Mouse (Mus musculus): ENCODE measurements at regions not wholly inside any gene's neighbourhood (a gene's known extent, or its start where the extent isn't known, plus 50 kb on each side); places are given as distances from the start of the nearest gene placed in this dataset.

DNA sequence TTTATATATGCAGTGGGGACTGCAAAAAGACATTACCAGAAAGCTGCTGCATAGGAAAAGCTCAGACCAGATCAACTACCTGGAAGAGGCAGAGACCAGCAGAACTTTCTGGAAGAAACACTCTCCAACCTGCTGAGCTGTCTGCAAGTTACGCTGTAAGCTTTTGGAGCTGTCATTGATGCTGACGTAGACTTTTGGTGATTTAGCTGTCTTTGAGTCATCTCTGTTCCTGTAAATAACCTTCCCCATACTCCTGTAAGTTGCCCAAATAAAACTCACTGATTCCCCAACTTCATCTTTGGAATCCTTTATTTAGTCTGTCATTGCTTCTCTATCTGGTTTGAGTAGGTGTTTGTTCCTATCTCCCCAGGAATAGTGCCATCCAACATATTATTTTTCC lies 218.5 kb upstream of the Gbe1 start:
- DNase-seq, result no peak

- peak; percentile 7 for DNase-seq
These were observed 209.9 kb upstream of the Gbe1 start for GRCm38 (mm10) chr16:70103791-70104378.

GRCm38 (mm10) chr16:70141466-70141865 lies 172.3 kb upstream of the Gbe1 start:
- DNase-seq, result no peak

- no peak for DNase-seq
These were observed 165.9 kb upstream of the Gbe1 start for GRCm38 (mm10) chr16:70147673-70148359.

- no peak for DNase-seq
These were observed 159.2 kb upstream of the Gbe1 start for GRCm38 (mm10) chr16:70154587-70154986.

DNA sequence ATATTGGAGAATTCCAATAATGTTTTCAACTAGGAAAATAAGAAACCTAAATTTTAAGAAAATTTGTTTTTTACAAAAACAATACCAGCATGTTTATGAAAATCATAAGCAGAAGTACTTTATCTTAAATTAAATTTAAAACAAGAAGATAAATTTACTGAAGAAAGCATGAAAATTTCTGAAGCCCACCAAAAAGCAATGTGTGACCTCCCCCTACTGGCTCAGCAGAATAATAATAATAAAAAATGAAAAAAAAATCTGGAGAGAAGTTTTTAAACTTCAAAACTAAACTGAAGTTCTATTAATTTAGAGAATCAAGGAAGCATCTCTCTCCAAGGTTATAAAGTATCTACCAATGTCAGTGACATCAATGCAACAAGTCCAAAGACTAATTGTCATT lies 153.2 kb upstream of the Gbe1 start:
- DNase-seq, result no peak

- DNase-seq, result no peak
These were observed 138.6 kb upstream of the Gbe1 start for GRCm38 (mm10) chr16:70175140-70175539.

- DNase-seq, result no peak
These were observed 134.8 kb upstream of the Gbe1 start for GRCm38 (mm10) chr16:70178975-70179374.

DNA sequence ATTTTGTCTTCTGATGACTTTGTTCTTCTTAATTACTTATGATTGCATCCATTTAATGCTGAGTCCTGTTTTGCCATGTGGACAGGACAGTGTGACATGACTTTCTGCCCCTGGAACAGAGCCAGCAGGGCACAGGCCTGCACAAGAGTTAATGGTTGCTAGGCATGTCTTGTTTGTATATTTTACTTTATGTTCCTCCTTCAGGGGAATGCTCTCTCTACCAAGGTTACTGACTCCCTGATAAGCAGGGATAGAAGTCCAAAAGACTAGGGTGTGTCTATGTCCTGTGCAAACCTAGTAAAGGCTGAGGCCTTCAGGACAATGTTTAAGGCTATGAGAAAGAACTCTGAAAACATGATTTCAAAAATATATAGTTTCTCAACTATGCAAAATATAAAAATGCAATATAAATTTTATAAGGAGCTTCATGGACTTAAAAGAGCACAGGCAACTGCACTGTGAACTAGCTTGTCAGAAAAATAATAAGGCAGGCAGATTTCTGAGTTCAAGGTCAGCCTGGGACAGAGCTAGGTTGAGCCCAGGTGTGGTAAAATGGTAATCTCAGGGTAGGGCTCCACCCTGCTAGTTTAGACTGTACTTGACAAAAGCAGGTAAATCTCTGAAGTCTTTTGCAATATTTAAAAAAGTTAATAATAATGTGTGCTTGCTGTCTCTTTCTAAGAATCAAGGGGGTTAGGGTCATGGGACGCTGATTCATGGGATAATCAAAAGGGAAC lies 99.7 kb upstream of the Gbe1 start:
- DNase-seq, result no peak

- no peak for DNase-seq
These were observed 98.9 kb upstream of the Gbe1 start for GRCm38 (mm10) chr16:70214800-70215199.

GRCm38 (mm10) chr16:70227601-70228226 lies 86.0 kb upstream of the Gbe1 start:
- no peak for DNase-seq

- DNase-seq, result no peak
These were observed 81.0 kb upstream of the Gbe1 start for GRCm38 (mm10) chr16:70232706-70233105.

DNA sequence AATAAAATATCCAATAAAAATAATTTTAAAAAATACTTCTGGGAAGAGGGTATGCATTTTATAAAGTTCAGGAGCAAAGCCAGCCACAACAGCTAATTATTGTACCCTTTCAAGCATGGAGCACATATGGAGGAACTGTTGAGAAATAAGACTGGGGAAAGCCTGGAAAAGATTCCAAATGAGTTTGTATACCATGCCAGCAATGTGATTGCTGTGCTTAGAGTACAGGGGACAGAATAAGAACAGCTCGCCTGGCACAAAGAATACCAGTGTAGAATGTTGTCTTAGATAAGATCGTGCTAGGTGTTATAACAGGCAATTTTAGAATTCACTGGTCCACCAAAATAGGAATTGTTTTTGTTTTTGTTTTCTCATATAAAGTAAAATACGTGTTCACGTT lies 78.6 kb upstream of the Gbe1 start:
- no peak for DNase-seq

DNA sequence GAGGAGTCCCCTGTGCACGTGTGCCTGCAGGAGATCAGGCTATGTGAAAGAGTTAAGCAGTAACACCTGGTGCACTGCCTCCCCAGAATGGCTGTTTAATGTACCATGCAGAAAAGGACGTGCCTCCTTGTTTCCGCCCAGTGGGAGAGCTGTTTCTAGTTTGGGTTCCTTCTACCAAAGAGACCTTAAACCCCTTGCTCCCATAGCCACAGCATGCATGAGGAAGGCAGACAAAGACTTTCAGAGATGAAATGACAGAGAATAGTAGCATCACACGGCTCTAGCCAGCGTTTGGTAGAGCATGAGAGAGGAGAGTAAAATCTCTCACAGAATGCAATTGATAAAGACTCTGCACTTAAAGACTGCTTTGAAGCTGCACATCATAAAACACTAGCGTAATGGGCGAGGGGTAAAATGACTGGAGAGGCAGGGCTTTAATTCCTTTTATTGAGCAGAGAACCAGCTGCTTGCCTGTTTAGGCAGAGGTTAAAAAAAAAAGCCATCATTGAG lies 74.3 kb upstream of the Gbe1 start:
- DNase-seq, result no peak

GRCm38 (mm10) chr16:70244205-70244756 lies 69.5 kb upstream of the Gbe1 start:
- DNase-seq, result no peak

GRCm38 (mm10) chr16:70244963-70245362 lies 68.8 kb upstream of the Gbe1 start:
- no peak for DNase-seq

DNA sequence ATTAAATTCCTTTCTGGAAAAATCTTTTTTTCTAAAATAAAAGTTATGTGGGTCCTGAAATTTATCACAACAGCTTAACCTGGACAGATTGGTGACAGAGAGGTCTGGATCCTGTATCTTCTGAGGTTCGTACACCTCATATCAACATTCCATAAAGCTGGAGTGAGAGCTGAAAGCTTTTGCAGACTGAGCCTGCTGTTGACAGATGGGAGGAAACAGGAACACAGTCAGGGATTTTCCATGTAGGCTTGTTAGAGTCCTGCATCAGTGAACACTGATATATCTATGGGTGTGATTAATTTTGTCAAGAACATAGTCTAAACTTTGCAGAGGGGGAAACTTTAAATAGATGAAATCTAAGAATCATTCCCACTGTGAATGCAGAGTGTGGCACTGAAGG lies 54.4 kb upstream of the Gbe1 start:
- no peak for DNase-seq

DNA sequence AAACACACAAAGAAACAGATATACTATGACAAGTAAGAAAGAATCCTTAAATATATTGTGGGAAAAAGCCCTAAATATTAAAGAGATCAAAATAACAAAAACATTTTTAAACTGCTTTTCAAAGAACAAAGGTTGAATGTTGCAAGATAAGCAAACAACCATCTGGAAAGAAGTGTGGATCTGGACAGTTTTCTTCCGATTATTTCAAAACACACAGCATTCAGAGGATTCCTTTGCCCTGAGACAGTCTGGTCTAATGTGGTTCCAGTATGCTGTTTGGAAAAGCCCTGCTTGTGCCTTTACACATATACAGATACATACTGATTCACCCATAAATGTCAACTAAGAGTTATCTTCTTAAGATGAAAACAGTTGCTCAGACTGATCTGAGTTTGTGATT lies 53.6 kb upstream of the Gbe1 start:
- no peak for DNase-seq
